Mouse (Mus musculus): ENCODE measurements around the gene Gm826. TPM values are rescaled to one million over a fixed set of nuclear protein-coding genes. Genes with fewer than 3 reads are reported as not detected.
A peak's percentile ranks its signal among the peaks of the same experiment; 100 is the strongest.

Gm826 gene
- polyA plus RNA-seq (2014; fragmentation: Nextera tagmentation; extraction: Ambion mirVana): 0.37 and 0.73 TPM in 2 replicates

DNA sequence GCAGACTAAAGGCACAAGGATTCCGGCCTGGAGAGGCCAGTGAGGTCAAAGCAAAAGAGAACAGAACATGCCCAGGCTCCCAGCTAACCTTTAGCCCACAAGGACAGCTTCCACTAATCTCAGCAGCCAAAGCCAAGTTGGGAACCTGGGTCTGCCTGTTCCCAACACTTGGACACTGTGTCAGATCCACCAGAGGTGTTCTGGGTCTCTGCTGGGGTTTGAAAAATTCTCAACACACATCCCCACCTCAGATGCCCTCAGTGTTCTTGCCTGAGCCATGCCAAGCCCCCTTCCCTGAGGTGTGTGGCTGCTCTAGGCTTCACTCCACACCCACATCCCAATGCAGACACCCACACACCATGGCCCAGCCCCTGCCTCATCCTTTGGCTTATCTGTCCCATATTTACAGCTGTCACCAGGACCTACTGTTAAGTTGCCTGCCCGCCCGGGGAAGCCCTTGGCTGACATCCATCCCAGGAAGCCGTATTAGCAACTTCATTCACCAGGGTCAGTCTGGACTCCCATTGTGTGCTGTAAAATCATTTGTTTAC lies at the start of gene Gm826:
Gm826 (minus strand) TSS at position 52 of the 551 bp plus-strand sequence.
- WGBS: 50% methylated on average over 4 of the region's 4 CpGs
- H3K4me2 ChIP-seq (replicated peaks; ENCODE audit: low read depth, low read length): no peak within 1 kb of the TSS
- ATAC-seq (ENCODE audit: low FRiP score, low TSS enrichment): no peak
- H3K9me3 ChIP-seq (ENCODE audit: control insufficient read depth, low read length): no peaks in the 10 kb centered on the region
- H3K27ac ChIP-seq (ENCODE audit: low read depth, low read length): no peak within 1 kb of the TSS
- H3K9ac ChIP-seq (ENCODE audit: low read depth, low read length): no peak within 1 kb of the TSS
- no peak within 1 kb of the TSS for H3K4me3 ChIP-seq (ENCODE audit: low read length)
- no peaks in the 10 kb centered on the region; the same call in 1 of the 2 replicates for H3K4me1 ChIP-seq (ENCODE audit: control insufficient read depth, insufficient read depth, low read length)
- no peaks in the 10 kb centered on the region for H3K36me3 ChIP-seq (ENCODE audit: control insufficient read depth, insufficient read depth, low read length)
- no peaks in the 10 kb centered on the region for H3K27me3 ChIP-seq (ENCODE audit: control insufficient read depth, insufficient read depth, low read length)

DNA sequence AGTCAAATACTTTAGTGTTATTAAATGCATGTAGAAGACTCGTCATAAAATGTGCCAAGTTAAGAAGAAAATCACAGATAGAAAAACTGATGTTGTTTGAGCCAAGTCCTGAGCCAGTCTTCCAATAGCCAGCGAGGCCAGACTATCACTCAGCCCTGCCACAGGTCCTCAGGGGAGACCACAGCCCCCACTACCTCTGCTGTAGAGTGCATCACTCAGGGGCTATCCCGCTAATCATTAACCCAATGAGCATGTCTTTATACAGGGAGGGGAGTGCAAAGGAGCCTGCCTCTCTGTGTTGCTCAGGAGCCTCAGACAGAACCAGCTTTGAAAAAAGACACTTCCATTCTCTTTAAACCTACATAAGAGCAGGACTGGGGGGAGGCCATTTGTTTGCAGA lies 49.5 kb upstream of the Gm826 start:
- Histone ChIP-seq H3K9ac (ENCODE audit: low read depth, low read length) (no peak overlapping the region), H3K4me1 (ENCODE audit: control insufficient read depth, insufficient read depth, low read length) (0 out of 2 replicates have a peak, but pooled peaks cover 4% of the 10 kb centered on the region), H3K27ac (ENCODE audit: low read depth, low read length) (no peak overlapping the region), H3K9me3 (ENCODE audit: control insufficient read depth, low read length) (no peaks in the 10 kb centered on the region), H3K27me3 (ENCODE audit: control insufficient read depth, insufficient read depth, low read length) (peaks cover 4% of the 10 kb centered on the region; the same call in 1 of the 2 replicates), H3K4me2 (replicated peaks; ENCODE audit: low read depth, low read length) (no peak overlapping the region), H3K4me3 (ENCODE audit: low read length) (no peak overlapping the region), H3K36me3 (ENCODE audit: control insufficient read depth, insufficient read depth, low read length) (no peaks in the 10 kb centered on the region)
- 55% methylated on average over 3 of the region's 3 CpGs for WGBS
- peak; percentile 83 for ATAC-seq (ENCODE audit: low FRiP score, low TSS enrichment)

- H3K9me3 ChIP-seq (ENCODE audit: control insufficient read depth, low read length): no peaks in the 10 kb centered on the region
- H3K27ac ChIP-seq (ENCODE audit: low read depth, low read length): no peak overlapping the region
- no peak overlapping the region for H3K9ac ChIP-seq (ENCODE audit: low read depth, low read length)
- no peak overlapping the region for H3K4me2 ChIP-seq (replicated peaks; ENCODE audit: low read depth, low read length)
- no peaks in the 10 kb centered on the region for H3K36me3 ChIP-seq (ENCODE audit: control insufficient read depth, insufficient read depth, low read length)
- H3K4me1 ChIP-seq (ENCODE audit: control insufficient read depth, insufficient read depth, low read length): peaks cover 4% of the 10 kb centered on the region; the same call in 1 of the 2 replicates
- peaks cover 26% of the 10 kb centered on the region for H3K27me3 ChIP-seq (ENCODE audit: control insufficient read depth, insufficient read depth, low read length)
- H3K4me3 ChIP-seq (ENCODE audit: low read length): no peak overlapping the region
- ATAC-seq (ENCODE audit: low FRiP score, low TSS enrichment): no peak
- 50% methylated on average over 4 of the region's 4 CpGs for WGBS
Observed at GRCm38 (mm10) chr2:160378271-160378670, 44.3 kb upstream of the Gm826 start.

DNA sequence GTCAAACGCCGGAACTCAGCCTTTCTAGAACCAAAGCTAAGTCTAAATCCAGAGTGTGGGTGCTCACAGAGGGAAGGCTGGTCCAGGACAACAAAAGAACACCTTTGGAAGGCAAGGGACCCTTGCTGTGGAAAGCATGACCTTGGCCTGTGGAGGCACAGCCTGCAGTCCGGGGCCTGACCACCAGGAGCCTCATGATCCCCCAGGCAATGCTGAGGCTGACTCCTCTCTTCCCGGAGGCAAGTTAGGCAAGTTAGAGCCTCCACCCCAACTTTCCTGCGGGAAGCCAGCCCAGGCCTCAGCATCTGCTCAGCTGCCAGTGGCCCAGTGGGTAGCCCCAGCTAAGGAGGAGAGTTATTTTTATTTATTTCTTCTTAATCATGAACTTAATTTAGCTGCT lies 42.3 kb upstream of the Gm826 start:
- H3K9ac ChIP-seq (ENCODE audit: low read depth, low read length): no peak overlapping the region
- H3K36me3 ChIP-seq (ENCODE audit: control insufficient read depth, insufficient read depth, low read length): no peaks in the 10 kb centered on the region
- WGBS: 49% methylated on average over 5 of the region's 5 CpGs
- no peak overlapping the region for H3K4me2 ChIP-seq (replicated peaks; ENCODE audit: low read depth, low read length)
- H3K4me1 ChIP-seq (ENCODE audit: control insufficient read depth, insufficient read depth, low read length): peaks cover 4% of the 10 kb centered on the region; the same call in 1 of the 2 replicates
- ATAC-seq (ENCODE audit: low FRiP score, low TSS enrichment): no peak
- no peak overlapping the region for H3K27ac ChIP-seq (ENCODE audit: low read depth, low read length)
- no peak overlapping the region for H3K4me3 ChIP-seq (ENCODE audit: low read length)
- no peaks in the 10 kb centered on the region for H3K9me3 ChIP-seq (ENCODE audit: control insufficient read depth, low read length)
- peaks cover 45% of the 10 kb centered on the region for H3K27me3 ChIP-seq (ENCODE audit: control insufficient read depth, insufficient read depth, low read length)

DNA sequence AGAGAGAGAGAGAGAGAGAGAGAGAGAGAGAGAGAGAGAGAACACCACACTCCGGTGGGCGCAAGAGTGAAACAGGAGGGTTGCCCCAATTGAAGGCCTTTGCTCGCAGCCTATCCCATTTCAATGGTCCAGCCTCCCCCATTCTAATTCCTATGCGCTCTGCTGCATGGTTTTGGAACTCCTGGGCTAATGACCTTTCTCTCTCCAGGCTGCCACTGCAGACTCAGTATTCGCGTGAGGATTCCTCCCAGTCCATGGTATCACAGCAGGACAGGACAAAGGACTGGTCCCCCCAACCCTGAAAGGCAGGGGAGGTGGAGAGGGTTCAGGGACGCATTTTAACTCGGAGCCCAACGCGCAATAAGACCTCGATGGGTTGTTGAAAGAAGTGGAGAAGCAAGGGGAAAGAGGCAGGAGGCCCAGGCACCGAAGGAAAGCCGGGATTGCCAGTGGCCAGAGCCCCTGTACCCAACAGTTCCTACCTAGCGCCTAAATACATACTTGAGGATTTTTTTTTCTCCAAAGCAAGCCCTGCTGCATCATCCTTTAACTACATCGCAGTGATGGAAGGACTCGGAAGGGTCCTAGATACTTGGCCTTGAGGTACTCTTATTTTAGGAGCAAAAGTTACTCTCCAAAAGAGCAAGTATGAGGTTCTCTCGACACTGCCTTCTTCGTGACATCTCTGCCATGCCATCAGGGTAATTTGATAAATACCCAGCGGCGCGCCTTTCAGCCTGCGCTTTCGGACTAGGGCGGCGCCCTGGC lies 35.9 kb upstream of the Gm826 start:
- no peak for ATAC-seq (ENCODE audit: low FRiP score, low TSS enrichment)
- Histone ChIP-seq H3K27ac (ENCODE audit: low read depth, low read length) (no peak overlapping the region), H3K9ac (ENCODE audit: low read depth, low read length) (no peak overlapping the region), H3K4me3 (ENCODE audit: low read length) (peak overlapping the region; percentile 38; the same call in 1 of the 2 replicates), H3K36me3 (ENCODE audit: control insufficient read depth, insufficient read depth, low read length) (no peaks in the 10 kb centered on the region), H3K4me1 (ENCODE audit: control insufficient read depth, insufficient read depth, low read length) (peaks cover 14% of the 10 kb centered on the region; the same call in 1 of the 2 replicates), H3K9me3 (ENCODE audit: control insufficient read depth, low read length) (no peaks in the 10 kb centered on the region), H3K27me3 (ENCODE audit: control insufficient read depth, insufficient read depth, low read length) (peaks cover 60% of the 10 kb centered on the region), H3K4me2 (replicated peaks; ENCODE audit: low read depth, low read length) (peak overlapping the region; percentile 97)
- 2% methylated on average over 25 of the region's 25 CpGs for WGBS

GRCm38 (mm10) chr2:160368422-160369357 lies 34.7 kb upstream of the Gm826 start:
- H3K4me3 ChIP-seq (ENCODE audit: low read length): peak overlapping the region; percentile 38
- no peak overlapping the region for H3K27ac ChIP-seq (ENCODE audit: low read depth, low read length)
- H3K4me1 ChIP-seq (ENCODE audit: control insufficient read depth, insufficient read depth, low read length): peaks cover 11% of the 10 kb centered on the region; the same call in 1 of the 2 replicates
- no peaks in the 10 kb centered on the region for H3K9me3 ChIP-seq (ENCODE audit: control insufficient read depth, low read length)
- under 1% methylated on average over 52 of the region's 52 CpGs for WGBS
- no peak overlapping the region; the same call in 1 of the 2 replicates for H3K9ac ChIP-seq (ENCODE audit: low read depth, low read length)
- peaks cover 56% of the 10 kb centered on the region for H3K27me3 ChIP-seq (ENCODE audit: control insufficient read depth, insufficient read depth, low read length)
- ATAC-seq (ENCODE audit: low FRiP score, low TSS enrichment): no peak
- no peaks in the 10 kb centered on the region for H3K36me3 ChIP-seq (ENCODE audit: control insufficient read depth, insufficient read depth, low read length)
- peak overlapping the region; percentile 97 for H3K4me2 ChIP-seq (replicated peaks; ENCODE audit: low read depth, low read length)

GRCm38 (mm10) chr2:160367448-160368208 lies 33.7 kb upstream of the Gm826 start:
- Histone ChIP-seq H3K4me1 (ENCODE audit: control insufficient read depth, insufficient read depth, low read length) (peaks cover 11% of the 10 kb centered on the region; the same call in 1 of the 2 replicates), H3K9me3 (ENCODE audit: control insufficient read depth, low read length) (no peaks in the 10 kb centered on the region), H3K27me3 (ENCODE audit: control insufficient read depth, insufficient read depth, low read length) (peaks cover 57% of the 10 kb centered on the region), H3K27ac (ENCODE audit: low read depth, low read length) (peak overlapping the region; percentile 71; the same call in 1 of the 2 replicates), H3K4me3 (ENCODE audit: low read length) (peak overlapping the region; percentile 58), H3K36me3 (ENCODE audit: control insufficient read depth, insufficient read depth, low read length) (no peaks in the 10 kb centered on the region), H3K9ac (ENCODE audit: low read depth, low read length) (peak overlapping the region; percentile 76), H3K4me2 (replicated peaks; ENCODE audit: low read depth, low read length) (peak overlapping the region; percentile 97)
- peak; percentile 58 for ATAC-seq (ENCODE audit: low FRiP score, low TSS enrichment)
- under 1% methylated on average over 45 of the region's 45 CpGs for WGBS

DNA sequence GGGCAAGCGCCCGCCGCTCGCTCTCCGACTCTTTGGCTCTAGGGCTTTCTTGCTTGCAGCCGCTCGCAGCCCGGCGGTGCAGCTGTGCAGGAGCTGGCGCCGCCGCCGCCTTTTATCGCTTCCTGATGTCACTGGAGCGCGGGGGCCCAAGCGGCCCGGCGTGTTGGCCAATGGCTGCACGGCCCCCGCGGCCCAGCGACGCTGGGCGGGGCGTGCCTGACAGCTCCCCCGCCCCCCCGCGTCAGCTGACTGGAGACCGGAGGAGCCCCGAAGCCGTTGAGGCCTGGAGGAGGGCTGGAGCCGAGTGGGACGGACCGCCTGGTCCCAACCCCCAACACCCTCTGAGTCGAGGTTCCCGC lies 33.0 kb upstream of the Gm826 start, which contains the start of gene Mafb:
Mafb (minus strand) TSS at position 86 of the 359 bp plus-strand sequence.
- Histone ChIP-seq H3K36me3 (ENCODE audit: control insufficient read depth, insufficient read depth, low read length) (no peaks in the 10 kb centered on the region), H3K4me3 (ENCODE audit: low read length) (peak within 1 kb of the TSS; percentile 58), H3K27ac (ENCODE audit: low read depth, low read length) (peak within 1 kb of the TSS; percentile 76), H3K4me1 (ENCODE audit: control insufficient read depth, insufficient read depth, low read length) (peaks cover 11% of the 10 kb centered on the region; the same call in 1 of the 2 replicates), H3K9me3 (ENCODE audit: control insufficient read depth, low read length) (no peaks in the 10 kb centered on the region), H3K9ac (ENCODE audit: low read depth, low read length) (peak within 1 kb of the TSS; percentile 76), H3K4me2 (replicated peaks; ENCODE audit: low read depth, low read length) (peak within 1 kb of the TSS; percentile 97), H3K27me3 (ENCODE audit: control insufficient read depth, insufficient read depth, low read length) (peaks cover 58% of the 10 kb centered on the region)
- 1% methylated on average over 32 of the region's 37 CpGs for WGBS
- peak; percentile 90 for ATAC-seq (ENCODE audit: low FRiP score, low TSS enrichment)

Data from kidney, embryonic 14.5 days (tissue).